Mouse (Mus musculus) embryonic facial prominence, embryonic 10.5 days (tissue): ENCODE data around the gene Anapc7. TPM values are rescaled to one million over a fixed set of nuclear protein-coding genes. Genes with fewer than 3 reads are reported as not detected.
A peak's percentile ranks its signal among the peaks of the same experiment; 100 is the strongest.
"Not testable (repeated sequence)": the region's sequence is repeated elsewhere in the genome, so short reads cannot be mapped to it uniquely, and the experiment has no call there.

Source experiments
- DNase-seq: peaks from one replicate; pipeline ENCODE4 v3.0.0-alpha.2; 2017; ENCODE audit warnings: low spot score
- H3K27ac ChIP-seq: fragments of 300-500 bp; sonication (generic); replicated peaks from 2 replicates; pipeline ENCODE4 v1.5.1; 2016; ENCODE audit warnings: mild to moderate bottlenecking
- H3K27me3 ChIP-seq: fragments of 300-500 bp; sonication (generic); replicated peaks from 2 replicates; pipeline ENCODE4 v1.6.1; 2016; ENCODE audit warnings: low read depth, mild to moderate bottlenecking; ENCODE audit not compliant: poor library complexity, severe bottlenecking
- H3K36me3 ChIP-seq: fragments of 300-500 bp; sonication (generic); replicated peaks from 2 replicates; pipeline ENCODE4 v1.6.1; 2016; ENCODE audit warnings: mild to moderate bottlenecking, moderate library complexity
- H3K4me1 ChIP-seq: fragments of 300-500 bp; sonication (generic); 2 replicates; pipeline ENCODE4 v1.6.1; 2016
- H3K4me3 ChIP-seq: fragments of 300-500 bp; sonication (generic); 2 replicates; pipeline ENCODE4 v1.5.1; 2016; ENCODE audit warnings: mild to moderate bottlenecking, moderate library complexity
- H3K9me3 ChIP-seq: fragments of 300-500 bp; sonication (generic); 2 replicates; pipeline ENCODE4 v1.6.1; 2016; ENCODE audit warnings: mild to moderate bottlenecking
- WGBS: fragments of 180-500 bp; shearing (Covaris S2); methylation state at CpG from one replicate; pipeline ENCODE4 v1.1.7; 2016; 5-methylcytosine and 5-hydroxymethylcytosine counted together
- polyA plus RNA-seq: library from polyadenylated mRNA; unstranded; fragments of >200 nt; fragmentation: Nextera tagmentation; extraction: Ambion mirVana; gene quantifications from 2 replicates; pipeline ENCODE4 v1.2.1, GENCODE M21; 2016

Gene Anapc7
- polyA plus RNA-seq, 1 experiment from 2014 or later: 63.2 TPM

DNA sequence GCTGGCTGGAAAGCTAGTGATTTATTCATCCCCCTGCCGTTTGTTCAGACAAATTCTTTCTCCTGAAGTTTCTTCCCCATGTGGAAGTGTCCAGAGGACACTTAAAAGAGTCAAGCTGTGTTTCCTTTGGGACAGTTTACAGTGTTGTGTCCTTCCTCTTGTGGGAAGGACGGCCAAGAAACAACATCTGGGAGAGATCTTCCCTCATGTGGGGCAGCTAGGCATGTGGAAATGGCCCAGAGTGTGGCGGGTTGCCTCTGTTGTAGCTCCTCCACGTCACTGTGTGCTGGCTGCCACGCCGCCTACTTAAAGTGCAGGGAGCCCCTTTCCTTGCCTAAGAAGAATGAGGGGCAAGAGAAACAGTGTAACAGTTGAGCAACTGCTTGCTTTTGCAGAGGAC is 8.7 kb upstream of the Anapc7 start:
- no peak overlapping the region for H3K27ac ChIP-seq
- 62% methylated on average over 6 of the region's 6 CpGs for WGBS

DNA sequence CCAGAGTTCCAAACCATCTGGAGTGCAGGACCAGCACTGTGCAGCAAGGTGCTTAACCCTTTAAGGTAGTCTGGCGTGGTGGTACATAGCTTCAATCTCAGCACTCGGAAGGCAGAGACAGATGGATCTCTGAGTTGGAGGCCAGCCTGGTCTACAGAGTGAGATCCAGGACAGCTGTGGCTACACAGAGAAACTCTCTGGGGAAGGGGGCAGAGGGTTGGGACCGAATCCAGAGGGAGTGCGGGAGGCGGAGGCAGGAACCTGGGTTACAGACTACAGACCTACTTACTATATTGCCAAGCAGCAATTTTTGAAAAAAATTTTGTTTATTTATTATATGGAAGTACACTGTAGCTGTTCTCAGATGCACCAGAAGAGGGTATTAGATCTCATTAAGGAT is 7.1 kb upstream of the Anapc7 start:
- WGBS: 93% methylated on average over 5 of the region's 5 CpGs

More for the DNA sequence above, 8.7 kb upstream of the Anapc7 start:
- H3K4me1 ChIP-seq: 0 out of 2 replicates have a peak, but pooled peaks cover 2% of the 10 kb centered on the region
- DNase-seq: no peak
- H3K4me3 ChIP-seq: no peak overlapping the region
- H3K27me3 ChIP-seq: no peaks in the 10 kb centered on the region
- H3K36me3 ChIP-seq: peaks cover 14% of the 10 kb centered on the region
- H3K9me3 ChIP-seq: no peaks in the 10 kb centered on the region

DNA sequence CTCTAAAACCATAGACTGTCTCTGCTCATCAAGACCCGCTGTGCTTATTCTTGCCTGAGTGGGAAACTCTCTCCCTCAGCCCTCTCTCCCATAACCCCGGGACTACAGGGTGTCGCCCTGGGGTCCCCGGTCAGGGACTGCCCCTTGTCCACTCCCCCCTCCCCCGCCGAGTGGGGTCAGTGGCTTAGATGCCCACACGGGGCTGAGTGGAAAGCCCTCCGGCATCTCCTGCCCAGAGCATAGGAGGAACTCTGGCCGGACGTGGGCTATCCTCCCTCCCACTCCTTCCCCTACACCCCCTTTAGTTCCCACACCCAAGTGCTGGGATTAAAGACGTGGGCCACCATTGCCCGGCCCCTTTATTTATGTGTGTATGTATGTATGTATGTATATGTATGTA is 6.0 kb upstream of the Anapc7 start:
- 88% methylated on average over 12 of the region's 12 CpGs for WGBS
- Histone ChIP-seq H3K27me3 (no peaks in the 10 kb centered on the region), H3K9me3 (no peaks in the 10 kb centered on the region), H3K36me3 (peaks cover under 1% of the 10 kb centered on the region; the same call in 1 of the 2 replicates), H3K4me3 (no peak overlapping the region), H3K4me1 (0 out of 2 replicates have a peak, but pooled peaks cover 2% of the 10 kb centered on the region), H3K27ac (no peak overlapping the region)
- no peak for DNase-seq

More for the DNA sequence above, 7.1 kb upstream of the Anapc7 start:
- no peak overlapping the region for H3K4me3 ChIP-seq
- peaks cover 12% of the 10 kb centered on the region for H3K36me3 ChIP-seq
- H3K27ac ChIP-seq: no peak overlapping the region
- 0 out of 2 replicates have a peak, but pooled peaks cover 2% of the 10 kb centered on the region for H3K4me1 ChIP-seq
- DNase-seq: no peak
- H3K9me3 ChIP-seq: no peaks in the 10 kb centered on the region
- H3K27me3 ChIP-seq: no peaks in the 10 kb centered on the region

DNA sequence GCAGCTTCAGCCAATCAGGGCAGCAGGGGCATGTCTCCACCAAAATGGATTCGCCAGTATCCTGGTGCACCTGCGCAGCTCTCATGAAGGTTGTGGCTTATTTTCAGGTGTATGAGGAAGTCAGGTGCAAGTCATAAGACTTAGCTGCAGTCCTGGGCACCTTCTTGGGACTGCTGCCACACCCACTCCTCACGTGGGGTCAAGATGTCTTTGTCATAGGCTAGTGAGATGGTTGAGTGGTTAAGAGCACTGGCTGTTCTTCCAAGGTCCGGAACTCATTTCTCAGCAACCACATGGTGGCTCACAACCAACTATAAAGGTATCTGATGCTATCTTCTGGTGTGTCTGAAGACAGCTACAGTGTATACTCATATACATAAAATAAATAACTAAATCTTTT is 817 bp upstream of the Anapc7 start:
- not testable (repeated sequence) for H3K27me3 ChIP-seq, H3K4me3 ChIP-seq, H3K9me3 ChIP-seq, H3K27ac ChIP-seq, DNase-seq
- 68% methylated on average over 4 of the region's 4 CpGs for WGBS
- Histone ChIP-seq H3K4me1 (peaks cover 18% of the 10 kb centered on the region), H3K36me3 (peaks cover 10% of the 10 kb centered on the region)

DNA sequence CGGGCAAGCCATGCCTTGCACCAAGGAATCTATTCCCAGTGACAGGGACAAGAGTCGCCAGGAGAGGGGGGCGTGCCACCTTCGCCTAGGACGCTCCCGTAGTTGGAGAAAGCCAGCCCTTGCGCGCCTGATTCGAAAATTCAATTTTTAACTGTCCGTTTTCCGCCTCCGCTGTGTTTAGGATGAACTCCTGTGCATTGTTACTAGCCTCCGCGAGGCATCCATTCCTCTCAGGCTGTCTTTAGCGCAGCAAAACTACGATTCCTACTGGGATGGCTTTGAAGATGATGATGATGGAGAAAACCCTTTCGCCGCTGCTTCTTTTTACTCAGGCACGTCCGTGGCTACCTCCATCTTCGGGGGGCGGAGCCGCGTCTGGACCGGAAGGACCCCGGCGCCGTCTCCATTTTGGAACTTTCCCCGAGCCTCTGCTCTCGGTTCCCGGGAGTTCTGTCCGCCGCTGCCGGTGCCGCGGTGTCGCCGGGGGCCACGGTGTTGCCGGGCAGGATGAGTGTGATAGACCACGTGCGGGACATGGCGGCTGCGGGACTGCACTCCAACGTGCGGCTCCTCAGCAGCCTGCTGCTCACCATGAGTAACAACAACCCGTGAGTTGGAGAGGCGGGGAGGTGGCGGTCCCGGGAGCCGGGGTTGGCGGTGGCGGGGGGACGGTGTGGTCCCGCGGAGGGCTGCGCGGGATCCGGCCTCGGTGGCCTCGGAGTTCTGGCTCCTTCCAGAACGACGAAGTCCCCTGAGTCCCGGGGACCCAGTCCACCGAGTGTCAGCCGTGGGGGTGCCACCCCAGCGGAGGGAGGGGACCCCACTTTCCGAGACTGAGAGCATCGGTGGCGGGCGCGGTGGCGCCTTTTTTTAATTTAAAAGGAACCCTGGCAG is 825 bp downstream of the Anapc7 start:
- peak overlapping the region; percentile 96 for H3K27ac ChIP-seq
- peaks cover 27% of the 10 kb centered on the region for H3K36me3 ChIP-seq
- DNase-seq: peak; percentile 89
- peak overlapping the region; percentile 80 for H3K4me3 ChIP-seq
- WGBS: under 1% methylated on average over 73 of the region's 73 CpGs
- peaks cover 18% of the 10 kb centered on the region for H3K4me1 ChIP-seq
- no peaks in the 10 kb centered on the region for H3K9me3 ChIP-seq
- H3K27me3 ChIP-seq: no peaks in the 10 kb centered on the region

DNA sequence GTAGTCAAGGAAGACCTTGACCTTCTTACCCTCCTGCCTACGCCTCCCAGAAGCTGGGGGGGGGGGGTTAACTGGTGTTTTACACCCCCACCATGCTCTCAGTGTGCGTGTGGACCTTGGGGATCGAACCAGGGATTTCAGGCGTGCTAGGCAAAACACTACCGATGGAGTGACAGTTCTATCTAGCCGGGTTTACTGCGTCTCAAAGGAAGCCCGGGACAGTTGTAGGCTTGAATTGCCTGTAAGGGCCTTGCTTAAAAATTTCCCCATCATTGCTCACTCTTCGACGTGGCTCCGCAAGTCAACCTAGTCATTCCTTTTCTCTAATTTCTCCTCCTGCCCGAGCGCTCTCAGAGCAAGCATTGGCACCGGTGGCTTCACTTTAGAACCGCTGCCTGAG is 1.6 kb downstream of the Anapc7 start:
- Histone ChIP-seq H3K27ac (peak overlapping the region; percentile 96), H3K36me3 (peaks cover 34% of the 10 kb centered on the region), H3K4me1 (peaks cover 18% of the 10 kb centered on the region), H3K9me3 (no peaks in the 10 kb centered on the region), H3K27me3 (no peaks in the 10 kb centered on the region), H3K4me3 (peak overlapping the region; percentile 80)
- DNase-seq: peak; percentile 21
- WGBS: 34% methylated on average over 15 of the region's 15 CpGs

DNA sequence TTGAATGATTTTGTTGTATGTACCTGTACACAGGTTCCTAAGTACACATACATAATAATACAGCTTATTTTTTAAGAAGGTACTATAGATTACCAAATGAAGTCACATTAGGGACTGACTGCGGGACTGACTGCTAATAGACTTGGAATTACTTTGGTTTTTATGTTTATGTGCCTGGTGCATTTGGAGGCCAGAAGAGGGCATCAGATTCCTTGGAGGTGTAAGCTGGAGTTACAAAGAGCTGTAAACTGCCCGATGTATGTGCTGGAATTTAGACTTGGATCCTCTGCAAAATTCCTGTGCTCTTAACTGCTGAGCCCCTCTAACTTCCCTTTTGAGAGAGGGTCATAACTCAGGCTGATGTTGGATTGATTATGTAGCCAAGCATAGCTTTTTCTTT is 4.1 kb downstream of the Anapc7 start:
- Histone ChIP-seq H3K4me1 (peaks cover 18% of the 10 kb centered on the region), H3K4me3 (no peak overlapping the region), H3K27me3 (no peaks in the 10 kb centered on the region), H3K27ac (no peak overlapping the region), H3K9me3 (no peaks in the 10 kb centered on the region), H3K36me3 (peaks cover 59% of the 10 kb centered on the region)
- WGBS: 94% methylated on average over 2 of the region's 2 CpGs
- DNase-seq: no peak

DNA sequence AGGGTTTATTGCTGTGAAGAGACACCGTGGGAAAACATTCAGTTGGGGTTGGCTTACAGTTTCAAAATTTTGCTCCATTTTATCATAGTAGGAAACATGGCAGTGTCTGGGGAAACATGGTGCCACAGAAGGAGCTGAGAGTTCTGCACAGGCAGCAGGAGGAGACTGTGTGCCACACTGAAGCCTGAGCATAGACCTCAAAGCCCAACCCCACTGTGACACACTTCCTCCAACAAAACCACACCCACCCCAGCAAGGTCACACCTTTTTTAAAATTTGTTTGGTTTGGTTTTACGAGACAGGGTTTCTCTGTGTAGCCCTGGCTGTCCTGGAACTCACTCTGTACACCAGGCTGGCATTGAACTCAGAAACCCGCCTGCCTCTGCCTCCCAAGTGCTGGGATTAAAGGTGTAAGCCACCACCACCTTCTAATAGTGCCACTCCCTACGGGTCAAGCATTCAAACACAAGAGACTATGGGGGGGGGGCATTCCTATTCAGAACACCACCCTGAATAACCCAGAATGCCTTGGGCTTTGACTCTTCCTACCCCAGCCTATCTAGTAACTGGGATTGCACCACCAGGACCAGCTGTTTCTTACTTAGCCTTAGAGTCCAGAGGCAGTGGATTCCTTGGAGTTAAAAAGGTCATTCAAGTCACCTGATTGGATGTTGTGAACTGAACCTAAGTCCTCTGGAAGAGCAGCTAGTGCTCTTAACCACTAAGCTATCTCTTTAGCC is 8.7 kb downstream of the Anapc7 start:
- H3K27me3 ChIP-seq: no peaks in the 10 kb centered on the region
- H3K4me1 ChIP-seq: no peaks in the 10 kb centered on the region
- no peak overlapping the region for H3K4me3 ChIP-seq
- peaks cover 99% of the 10 kb centered on the region for H3K36me3 ChIP-seq
- WGBS: 93% methylated on average over 4 of the region's 4 CpGs
- H3K9me3 ChIP-seq: no peaks in the 10 kb centered on the region
- H3K27ac ChIP-seq: no peak overlapping the region
- DNase-seq: no peak

DNA sequence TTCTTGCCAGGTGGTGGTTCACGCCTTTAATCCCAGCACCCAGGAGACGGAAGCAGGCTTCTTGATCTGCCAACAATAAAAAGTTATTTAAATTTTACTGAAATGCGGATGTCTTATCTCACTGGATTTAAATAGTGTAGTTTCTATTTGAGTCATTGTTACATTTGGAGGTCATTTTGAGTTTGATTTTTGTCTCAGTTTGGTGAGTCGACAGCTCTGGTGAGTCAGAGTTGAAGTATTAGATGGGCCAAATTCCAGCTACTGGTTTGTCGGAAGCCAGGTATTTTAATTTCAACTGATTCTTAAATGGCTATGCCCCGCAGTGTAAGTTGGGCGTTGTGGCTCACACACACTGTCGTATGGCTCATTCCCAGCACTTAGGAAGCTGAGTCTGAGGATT is 9.7 kb downstream of the Anapc7 start:
- no peak for DNase-seq
- Histone ChIP-seq H3K27me3 (no peaks in the 10 kb centered on the region), H3K9me3 (no peaks in the 10 kb centered on the region), H3K27ac (no peak overlapping the region), H3K4me1 (no peaks in the 10 kb centered on the region), H3K36me3 (peaks cover 100% of the 10 kb centered on the region), H3K4me3 (no peak overlapping the region)
- WGBS: 95% methylated on average over 8 of the region's 8 CpGs

DNA sequence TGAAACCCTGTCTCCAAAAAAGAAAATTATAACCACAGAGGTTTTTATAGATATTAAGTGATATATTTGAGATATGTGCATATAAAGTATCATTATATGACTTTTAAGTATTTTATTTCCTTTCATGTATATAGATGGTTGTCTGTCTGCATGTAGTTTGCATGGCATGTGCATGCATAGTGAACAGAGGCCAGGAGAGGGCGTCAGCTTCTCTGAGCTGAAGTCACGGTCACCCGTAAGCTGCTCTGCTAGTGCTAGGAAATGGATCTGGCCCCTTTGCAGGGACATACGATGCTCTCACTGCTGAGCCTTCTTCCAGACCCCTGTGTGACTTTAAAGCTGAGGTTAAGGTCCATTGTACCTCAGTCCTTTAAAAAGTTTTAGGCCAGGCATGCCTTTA is 13.0 kb downstream of the Anapc7 start:
- H3K9me3 ChIP-seq: no peaks in the 10 kb centered on the region
- no peak overlapping the region for H3K27ac ChIP-seq
- no peaks in the 10 kb centered on the region for H3K4me1 ChIP-seq
- H3K4me3 ChIP-seq: no peak overlapping the region
- peaks cover 100% of the 10 kb centered on the region for H3K36me3 ChIP-seq
- no peaks in the 10 kb centered on the region for H3K27me3 ChIP-seq
- DNase-seq: no peak
- 84% methylated on average over 4 of the region's 4 CpGs for WGBS

DNA sequence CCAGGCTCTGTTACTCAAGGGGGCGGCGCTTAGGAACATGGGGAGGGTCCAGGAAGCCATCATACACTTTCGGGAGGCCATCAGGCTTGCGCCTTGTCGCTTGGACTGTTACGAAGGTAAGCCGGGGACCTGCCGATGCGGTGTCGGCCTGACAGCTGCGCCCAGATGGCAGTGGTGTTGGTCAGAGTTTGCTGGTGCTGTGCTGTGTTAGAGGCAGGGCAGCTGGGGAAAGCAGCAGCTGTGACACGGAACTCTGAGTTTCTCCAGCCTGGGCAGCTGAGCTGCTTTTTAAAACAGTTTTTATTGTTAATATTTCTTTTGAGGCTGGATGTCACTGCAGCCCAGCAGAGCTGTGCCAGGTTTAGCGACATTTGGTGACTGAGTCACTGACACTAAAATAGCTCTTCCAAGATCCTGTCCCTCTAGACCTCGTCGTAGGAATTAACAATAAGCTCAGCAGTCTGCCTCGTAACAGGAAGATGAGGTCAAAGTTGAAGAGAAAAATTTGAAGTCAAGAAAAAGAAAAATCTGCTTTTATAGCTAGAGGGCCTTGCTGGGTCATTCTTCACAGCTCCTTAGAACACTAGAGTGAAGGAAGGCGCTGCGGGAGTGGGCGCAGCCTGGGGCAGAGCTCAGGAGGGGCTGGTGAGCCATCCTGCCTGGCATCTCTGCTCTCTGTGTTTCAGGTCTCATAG is 18.1 kb downstream of the Anapc7 start:
- H3K27ac ChIP-seq: no peak overlapping the region
- no peaks in the 10 kb centered on the region for H3K4me1 ChIP-seq
- H3K9me3 ChIP-seq: no peaks in the 10 kb centered on the region
- WGBS: 92% methylated on average over 19 of the region's 19 CpGs
- no peak for DNase-seq
- no peak overlapping the region for H3K4me3 ChIP-seq
- peaks cover 100% of the 10 kb centered on the region for H3K36me3 ChIP-seq
- H3K27me3 ChIP-seq: no peaks in the 10 kb centered on the region

DNA sequence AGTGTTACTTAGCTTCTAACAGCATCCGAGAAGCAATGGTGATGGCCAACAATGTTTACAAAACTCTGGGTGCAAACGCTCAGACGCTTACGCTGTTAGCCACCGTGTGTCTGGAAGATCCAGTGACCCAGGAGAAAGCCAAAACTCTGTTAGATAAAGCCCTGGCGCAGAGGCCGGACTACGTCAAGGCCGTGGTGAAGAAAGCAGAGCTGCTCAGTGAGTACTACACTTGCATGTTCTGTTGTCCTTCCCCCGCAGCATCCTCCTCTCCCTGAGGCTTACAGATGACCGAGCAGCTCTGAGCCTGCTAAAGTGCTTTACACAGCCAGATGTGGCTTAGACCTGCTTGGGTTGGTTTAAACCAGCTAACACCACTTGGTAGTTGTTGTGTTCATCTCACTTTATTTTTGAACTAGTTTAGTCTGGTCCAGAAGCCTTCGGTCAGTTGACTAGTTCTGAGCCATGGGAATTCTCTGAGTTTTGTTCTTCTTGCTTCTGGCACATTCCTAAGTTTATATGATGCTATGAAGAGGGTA is 18.7 kb downstream of the Anapc7 start:
- Histone ChIP-seq H3K36me3 (peaks cover 100% of the 10 kb centered on the region), H3K4me1 (no peaks in the 10 kb centered on the region), H3K27ac (no peak overlapping the region), H3K27me3 (no peaks in the 10 kb centered on the region), H3K9me3 (no peaks in the 10 kb centered on the region), H3K4me3 (no peak overlapping the region)
- no peak for DNase-seq
- 97% methylated on average over 12 of the region's 12 CpGs for WGBS
